In genomic region chr1:37719030-37719723, GRCm38 (mm10) we compare ENCODE assay signal across 9 mouse cellular contexts. TPM values are rescaled to one million over a fixed set of nuclear protein-coding genes. Genes with fewer than 3 reads are reported as not detected.
DNase-seq lines count a peak whose midpoint lies in the region; ATAC-seq lines count a peak whose summit lies in the region.
"Had no signal": no experiment of that assay in that cellular context is flagged by ENCODE, and none has a peak within 500 bp of the region (broad histone marks: within the 10 kb centered on the region; RNA-seq: fewer than 3 reads in every experiment).

No protein-coding gene starts in this region.

- no peaks in the 10 kb centered on the region for H3K36me3 ChIP-seq in kidney, embryonic 16.5 days (ENCODE audit: insufficient read depth, low read length)
- no peaks in the 10 kb centered on the region for H3K36me3 ChIP-seq in forebrain, embryonic 12.5 days (replicated peaks)
- no peaks in the 10 kb centered on the region for H3K36me3 ChIP-seq in liver, embryonic 12.5 days
- H3K36me3 ChIP-seq in stomach, embryonic 15.5 days = no peaks in the 10 kb centered on the region

- H3K4me2 ChIP-seq in kidney, embryonic 16.5 days (replicated peaks; ENCODE audit: low read depth, low read length) = peak overlapping the region; percentile 94
- peak overlapping the region; percentile 95 for H3K4me2 ChIP-seq in forebrain, embryonic 12.5 days
- peak overlapping the region; percentile 74 for H3K4me2 ChIP-seq in liver, embryonic 12.5 days
- H3K4me2 ChIP-seq in stomach, embryonic 15.5 days = peak overlapping the region; percentile 97

- H3K9ac ChIP-seq in kidney, embryonic 16.5 days (replicated peaks; ENCODE audit: low read length) = peak overlapping the region; percentile 68
- H3K9ac ChIP-seq in forebrain, embryonic 12.5 days = peak overlapping the region; percentile 63
- no peak overlapping the region for H3K9ac ChIP-seq in liver, embryonic 12.5 days
- H3K9ac ChIP-seq in stomach, embryonic 15.5 days = peak overlapping the region; percentile 63

- peaks cover 18% of the 10 kb centered on the region; the same call in 1 of the 2 replicates for H3K27me3 ChIP-seq in kidney, embryonic 16.5 days (ENCODE audit: insufficient read depth, low read length)
- peaks cover 50% of the 10 kb centered on the region for H3K27me3 ChIP-seq in forebrain, embryonic 12.5 days
- H3K27me3 ChIP-seq in liver, embryonic 12.5 days (replicated peaks) = peaks cover 61% of the 10 kb centered on the region
- 0 out of 2 replicates have a peak, but pooled peaks cover 6% of the 10 kb centered on the region for H3K27me3 ChIP-seq in stomach, embryonic 15.5 days (replicated peaks)

- H3K9me3 ChIP-seq in kidney, embryonic 16.5 days (ENCODE audit: low read length) = no peaks in the 10 kb centered on the region
- no peaks in the 10 kb centered on the region for H3K9me3 ChIP-seq in forebrain, embryonic 12.5 days
- no peaks in the 10 kb centered on the region for H3K9me3 ChIP-seq in liver, embryonic 12.5 days (replicated peaks)
- H3K9me3 ChIP-seq in stomach, embryonic 15.5 days = no peaks in the 10 kb centered on the region

- DNase-seq in kidney, postnatal 4 days = no peak
- peak; percentile 64 for DNase-seq in cerebellum, adult 11-12 months
- no peak for DNase-seq in ovary, postnatal 14 days (ENCODE audit: low spot score)
- no peak for DNase-seq in adrenal gland, adult 8-10 months

- WGBS in kidney, embryonic 16.5 days = 2% methylated on average over 48 of the region's 49 CpGs
- WGBS in forebrain, embryonic 12.5 days = 3% methylated on average over 49 of the region's 49 CpGs
- WGBS in liver, embryonic 12.5 days (ENCODE audit: insufficient replicate concordance) = 9% methylated on average over 49 of the region's 49 CpGs
- WGBS in stomach, embryonic 15.5 days = 3% methylated on average over 49 of the region's 49 CpGs

- H3K27ac ChIP-seq in kidney, embryonic 16.5 days (ENCODE audit: low read length) = 0 out of 2 replicates have a peak overlapping the region, but pooled peaks have one; percentile 34
- no peak overlapping the region for H3K27ac ChIP-seq in forebrain, embryonic 12.5 days
- no peak overlapping the region for H3K27ac ChIP-seq in liver, embryonic 12.5 days
- H3K27ac ChIP-seq in stomach, embryonic 15.5 days = peak overlapping the region; percentile 81

- ATAC-seq in kidney, embryonic 16.5 days (ENCODE audit: low FRiP score, low TSS enrichment) = peak; percentile 72
- ATAC-seq in forebrain, embryonic 12.5 days (ENCODE audit: low FRiP score) = peak; percentile 76
- 0 out of 2 replicates have a peak, but pooled peaks have one; percentile 15 for ATAC-seq in liver, embryonic 12.5 days
- ATAC-seq in stomach, embryonic 15.5 days (ENCODE audit: insufficient read depth, low FRiP score, low read depth) = peak; percentile 32

- peaks cover 10% of the 10 kb centered on the region; the same call in 1 of the 2 replicates for H3K4me1 ChIP-seq in kidney, embryonic 16.5 days (ENCODE audit: insufficient read depth, low read length)
- peaks cover 13% of the 10 kb centered on the region for H3K4me1 ChIP-seq in forebrain, embryonic 12.5 days
- peaks cover 6% of the 10 kb centered on the region; the same call in 1 of the 2 replicates for H3K4me1 ChIP-seq in liver, embryonic 12.5 days
- peaks cover 8% of the 10 kb centered on the region; the same call in 1 of the 2 replicates for H3K4me1 ChIP-seq in stomach, embryonic 15.5 days

- H3K4me3 ChIP-seq in kidney, embryonic 16.5 days (ENCODE audit: low read length) = peak overlapping the region; percentile 62
- H3K4me3 ChIP-seq in forebrain, embryonic 12.5 days (replicated peaks) = peak overlapping the region; percentile 63
- H3K4me3 ChIP-seq in liver, embryonic 12.5 days = peak overlapping the region; percentile 58
- H3K4me3 ChIP-seq in stomach, embryonic 15.5 days (replicated peaks) = peak overlapping the region; percentile 62
- H3K4me3 ChIP-seq: myocyte had no signal

RNA-seq across cellular contexts. Expression of gene 2010300C02Rik, which starts 0.7 kb away (rescaled TPM):
- polyA plus RNA-seq in kidney, embryonic 16.5 days (2015; fragmentation: Nextera tagmentation; extraction: Ambion mirVana) = 2.4 and 2.6 TPM in 2 replicates
- 1.1 and 1.5 TPM in 2 replicates for polyA plus RNA-seq in forebrain, embryonic 12.5 days (2016; fragmentation: Nextera tagmentation; extraction: Ambion mirVana)
- polyA plus RNA-seq in liver, embryonic 12.5 days (2016; fragmentation: Nextera tagmentation; extraction: Ambion mirVana) = 0.27 and 0.35 TPM in 2 replicates
- 13.3 and 15.0 TPM in 2 replicates for polyA plus RNA-seq in stomach, embryonic 15.5 days (2015; fragmentation: Nextera tagmentation; extraction: Ambion mirVana)
- total RNA-seq in adrenal gland, adult 8-10 months (2022) = 1 to 10 TPM; 2.2 to 4.2 (median 3.5) TPM
- polyA plus RNA-seq: myocyte had no signal

Comparison
In these comparisons a context has a peak if more than half of its experiments do, and no peak if none do; other contexts are left out.
1. ATAC-seq: peak in every context shown above with its lines; median percentile 76 in forebrain, embryonic 12.5 days; 72 in kidney, embryonic 16.5 days; 32 in stomach, embryonic 15.5 days; 15 in liver, embryonic 12.5 days.
2. H3K27ac ChIP-seq: peak in kidney, embryonic 16.5 days (single experiment) and stomach, embryonic 15.5 days (single experiment); none in forebrain, embryonic 12.5 days (single experiment) and liver, embryonic 12.5 days (single experiment).
3. Peak in every context shown above with its lines, with median percentiles within 50 percentile points of each other: H3K4me2 ChIP-seq and H3K4me3 ChIP-seq.